Mouse (Mus musculus) myocyte (in vitro differentiated cells): Measurements from ENCODE around the gene Fam241b. TPM values are rescaled to one million over a fixed set of nuclear protein-coding genes. Genes with fewer than 3 reads are reported as not detected.

Experiments
- H3K27me3 ChIP-seq: one replicate; pipeline ENCODE4 v1.6.1; 2011; ENCODE audit not compliant: control insufficient read depth, insufficient read depth, insufficient read length
- H3K36me3 ChIP-seq: one replicate; pipeline ENCODE4 v1.6.1; 2011; ENCODE audit not compliant: control insufficient read depth, insufficient read depth
- H3K4me2 ChIP-seq: one replicate; pipeline ENCODE4 v1.6.1; 2011; ENCODE audit warnings: low read depth, control low read depth
- H3K4me3 ChIP-seq: one replicate; pipeline ENCODE4 v1.5.1; 2011; ENCODE audit warnings: mild to moderate bottlenecking, control low read depth, moderate library complexity
- H3K79me2 ChIP-seq: one replicate; pipeline ENCODE4 v1.6.1; 2011; ENCODE audit not compliant: control insufficient read depth, insufficient read depth
- H3ac ChIP-seq: one replicate; pipeline ENCODE4 v1.6.1; 2011; ENCODE audit not compliant: control insufficient read depth, insufficient read length
- CEBPB ChIP-seq: IDR thresholded peaks from 2 replicates; pipeline ENCODE4 v1.6.1; 2011; ENCODE audit warnings: mild to moderate bottlenecking, moderate library complexity; ENCODE audit not compliant: poor library complexity, insufficient read depth, severe bottlenecking
- E2F4 ChIP-seq: IDR thresholded peaks from one replicate; pipeline ENCODE4 v1.6.1; 2011; ENCODE audit warnings: mild to moderate bottlenecking, control low read depth, moderate library complexity; ENCODE audit not compliant: insufficient read depth
- MAX ChIP-seq: IDR thresholded peaks from one replicate; pipeline ENCODE4 v1.6.1; 2011; ENCODE audit warnings: low read depth, mild to moderate bottlenecking, control low read depth
- MYOD1 ChIP-seq, 3 experiments: IDR thresholded peaks; one replicate each; pipeline ENCODE4 v1.6.1; 2011; ENCODE audit warnings: control low read depth in 2 of 3, low read depth in 2 of 3, mild to moderate bottlenecking in 2 of 3, moderate library complexity in 1 of 3; ENCODE audit not compliant: insufficient read length in 2 of 3, control insufficient read depth in 1 of 3
- MYOG ChIP-seq, 3 experiments: IDR thresholded peaks; one replicate each; pipeline ENCODE4 v1.6.1; 2011; ENCODE audit warnings: control low read depth in 2 of 3, low read depth in 2 of 3, mild to moderate bottlenecking in 2 of 3; ENCODE audit not compliant: insufficient read length in 2 of 3, control insufficient read depth in 1 of 3, insufficient read depth in 1 of 3
- POLR2A ChIP-seq: IDR thresholded peaks from one replicate; pipeline ENCODE4 v1.6.1; 2011; ENCODE audit warnings: low read depth, mild to moderate bottlenecking, control low read depth, moderate library complexity; ENCODE audit not compliant: insufficient read length
- POLR2AphosphoS2 ChIP-seq: IDR thresholded peaks from one replicate; pipeline ENCODE4 v1.6.1; 2011; ENCODE audit warnings: low read depth, control low read depth; ENCODE audit not compliant: insufficient read length
- REST ChIP-seq: IDR thresholded peaks from one replicate; pipeline ENCODE4 v1.6.1; 2011; ENCODE audit warnings: mild to moderate bottlenecking, control low read depth, moderate library complexity; ENCODE audit not compliant: insufficient read depth, insufficient read length
- SRF ChIP-seq: IDR thresholded peaks from one replicate; pipeline ENCODE4 v1.6.1; 2011; ENCODE audit warnings: low read depth; ENCODE audit not compliant: control insufficient read depth, insufficient read length
- TCF12 ChIP-seq: IDR thresholded peaks from one replicate; pipeline ENCODE4 v1.6.1; 2011; ENCODE audit warnings: mild to moderate bottlenecking, control low read depth; ENCODE audit not compliant: poor library complexity, insufficient read depth, severe bottlenecking
- TCF3 ChIP-seq: IDR thresholded peaks from one replicate; pipeline ENCODE4 v1.6.1; 2011; ENCODE audit warnings: low read depth, control low read depth; ENCODE audit not compliant: insufficient read length
- USF1 ChIP-seq: IDR thresholded peaks from one replicate; pipeline ENCODE4 v1.6.1; 2011; ENCODE audit warnings: low read depth, mild to moderate bottlenecking, control low read depth, moderate library complexity
- polyA plus RNA-seq: library from polyadenylated mRNA; unstranded; fragments of >200 nt; fragmentation: generic; extraction: Trizol; gene quantifications from one replicate; pipeline ENCODE4 v1.2.1, GENCODE M21; 2012; ENCODE audit warnings: missing spikeins

Fam241b gene
- polyA plus RNA-seq = 3.3 TPM

DNA sequence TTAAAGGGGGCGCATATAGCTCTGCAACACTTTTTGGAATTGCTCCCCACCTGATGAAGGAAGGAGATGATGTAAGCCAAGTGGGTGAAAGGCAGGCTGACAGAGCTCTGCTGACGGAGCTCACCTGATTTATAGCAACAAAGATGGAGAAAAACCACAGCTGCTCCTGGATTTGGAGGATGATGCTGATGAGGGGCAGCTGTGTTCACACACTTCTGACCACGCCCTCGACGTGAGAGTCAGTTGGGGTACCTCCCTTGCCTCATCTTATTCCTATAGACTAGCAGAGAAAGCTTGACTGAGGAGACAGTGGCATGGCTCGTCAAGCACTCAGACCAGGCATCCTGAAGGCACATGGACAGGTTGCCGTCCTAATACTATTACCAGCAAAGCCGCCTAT is at the start of gene Fam241b:
TSS of gene Fam241b (minus strand) at position 101 of the 400 bp plus-strand sequence.
- H3K27me3 ChIP-seq = peaks cover 23% of the 10 kb centered on the region

DNA sequence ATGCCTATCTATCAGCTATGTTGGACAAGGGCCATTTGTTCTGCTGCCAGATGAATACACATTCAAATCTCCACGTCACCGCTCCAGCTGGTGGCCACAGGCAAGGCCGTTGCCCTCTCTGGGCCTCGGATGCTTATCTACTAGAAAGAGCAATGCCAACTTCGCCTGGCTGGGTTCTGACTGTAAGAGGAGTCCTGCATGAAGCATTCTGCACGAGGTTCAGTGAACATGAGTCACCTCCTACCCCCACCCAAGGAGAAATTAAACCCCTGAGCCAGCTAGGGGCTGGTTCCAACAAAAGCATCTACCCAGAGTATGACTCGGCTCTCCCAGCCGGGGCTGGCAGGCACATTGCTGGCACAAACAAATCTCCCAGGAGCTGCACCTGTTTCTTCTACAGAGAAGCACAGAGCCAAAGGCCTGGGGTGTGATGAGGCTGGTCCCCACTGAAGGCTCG is 49.0 kb upstream of the Fam241b start:
- Histone ChIP-seq H3ac (no peak overlapping the region), H3K4me3 (no peak overlapping the region), H3K27me3 (no peaks in the 10 kb centered on the region), H3K79me2 (no peaks in the 10 kb centered on the region), H3K36me3 (no peaks in the 10 kb centered on the region), H3K4me2 (peak overlapping the region; percentile 56)
- TF ChIP-seq CEBPB = no peak
- no peak for TF ChIP-seq USF1
- TF ChIP-seq SRF = no peak
- peak; percentile 25 for TF ChIP-seq MAX
- TF ChIP-seq POLR2A = no peak
- TF ChIP-seq MYOD1 (IDR thresholded peaks at IDR 0.05; ENCODE audit: control insufficient read depth in 1 of 3, insufficient read length in 2 of 3, low read depth in 2 of 3) = peak in 2 of 3 experiments; percentile 69 to 75
- no peak for TF ChIP-seq E2F4
- peak in 2 of 3 experiments; percentile 38 to 76 for TF ChIP-seq MYOG (IDR thresholded peaks at IDR 0.05; ENCODE audit: control insufficient read depth in 1 of 3, insufficient read depth in 1 of 3, insufficient read length in 2 of 3, low read depth in 2 of 3)
- TF ChIP-seq TCF12 = peak; percentile 63
- no peak for TF ChIP-seq POLR2AphosphoS2

More for the DNA sequence above, at the start of gene Fam241b:
- H3K4me2 ChIP-seq = no peak within 1 kb of the TSS
- TF ChIP-seq TCF12 (no peak), E2F4 (no peak), TCF3 (no peak), REST (no peak), POLR2AphosphoS2 (no peak), CEBPB (no peak), MAX (no peak), USF1 (no peak), SRF (no peak), MYOG (IDR thresholded peaks at IDR 0.05; ENCODE audit: control insufficient read depth in 1 of 3, insufficient read depth in 1 of 3, insufficient read length in 2 of 3, low read depth in 2 of 3) (no peak), POLR2A (no peak)
- no peak within 1 kb of the TSS for H3ac ChIP-seq
- H3K79me2 ChIP-seq = no peaks in the 10 kb centered on the region
- H3K36me3 ChIP-seq = no peaks in the 10 kb centered on the region
- no peak within 1 kb of the TSS for H3K4me3 ChIP-seq

DNA sequence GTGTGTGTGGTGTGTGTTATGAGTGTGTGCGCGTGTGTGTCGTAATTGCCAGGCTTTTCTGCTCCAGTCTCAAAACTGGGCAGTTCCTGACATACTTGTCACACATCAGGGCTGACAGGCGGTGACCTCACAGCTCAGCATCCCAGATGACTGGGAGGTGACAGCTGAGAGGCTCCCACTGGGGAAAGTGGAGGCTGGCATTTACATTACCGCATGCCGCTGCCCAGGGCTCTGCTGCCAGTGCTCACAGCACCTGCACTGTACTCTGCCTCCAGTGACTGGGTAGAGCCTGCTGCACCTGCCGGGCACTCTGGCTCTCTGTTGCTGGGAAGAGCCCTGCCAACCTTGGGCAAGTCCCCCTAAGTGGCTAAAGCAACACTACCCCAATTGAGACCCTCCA is 47.1 kb upstream of the Fam241b start:
- H3K36me3 ChIP-seq = no peaks in the 10 kb centered on the region
- H3ac ChIP-seq = no peak overlapping the region
- TF ChIP-seq TCF3 = no peak
- TF ChIP-seq MYOD1 (IDR thresholded peaks at IDR 0.05; ENCODE audit: control insufficient read depth in 1 of 3, insufficient read length in 2 of 3, low read depth in 2 of 3) = peak in 1 of 3 experiments; percentile 25
- TF ChIP-seq MYOG (IDR thresholded peaks at IDR 0.05; ENCODE audit: control insufficient read depth in 1 of 3, insufficient read depth in 1 of 3, insufficient read length in 2 of 3, low read depth in 2 of 3) = peak in 1 of 3 experiments; percentile 51
- H3K4me3 ChIP-seq = no peak overlapping the region
- H3K27me3 ChIP-seq = no peaks in the 10 kb centered on the region
- H3K79me2 ChIP-seq = no peaks in the 10 kb centered on the region
- no peak overlapping the region for H3K4me2 ChIP-seq

DNA sequence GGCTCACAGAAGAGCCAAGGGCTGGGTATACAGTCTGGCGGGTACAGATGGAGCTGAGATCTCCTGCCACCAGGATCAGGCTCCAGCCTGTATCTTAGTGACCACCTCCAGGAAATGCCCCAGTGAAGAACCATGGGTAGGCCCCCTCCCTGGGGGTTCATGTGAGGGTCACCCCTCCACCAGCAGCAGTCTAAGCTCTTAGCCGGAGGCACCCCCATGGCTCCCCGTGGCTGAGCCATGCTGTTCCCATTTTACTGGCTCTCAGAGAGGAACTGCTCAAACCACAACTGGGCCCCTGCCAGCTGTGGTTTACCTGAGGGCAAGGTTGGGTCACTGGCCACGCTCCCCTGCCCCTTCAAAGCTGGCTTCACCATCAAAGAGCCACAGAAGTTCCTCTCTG is 46.2 kb upstream of the Fam241b start:
- Histone ChIP-seq H3K27me3 (no peaks in the 10 kb centered on the region), H3ac (no peak overlapping the region), H3K79me2 (no peaks in the 10 kb centered on the region), H3K36me3 (no peaks in the 10 kb centered on the region), H3K4me2 (no peak overlapping the region), H3K4me3 (no peak overlapping the region)
- TF ChIP-seq CEBPB (no peak), USF1 (no peak), MYOD1 (IDR thresholded peaks at IDR 0.05; ENCODE audit: control insufficient read depth in 1 of 3, insufficient read length in 2 of 3, low read depth in 2 of 3) (no peak), SRF (no peak), MAX (no peak), TCF12 (no peak), TCF3 (no peak), POLR2AphosphoS2 (no peak), MYOG (IDR thresholded peaks at IDR 0.05; ENCODE audit: control insufficient read depth in 1 of 3, insufficient read depth in 1 of 3, insufficient read length in 2 of 3, low read depth in 2 of 3) (no peak)

DNA sequence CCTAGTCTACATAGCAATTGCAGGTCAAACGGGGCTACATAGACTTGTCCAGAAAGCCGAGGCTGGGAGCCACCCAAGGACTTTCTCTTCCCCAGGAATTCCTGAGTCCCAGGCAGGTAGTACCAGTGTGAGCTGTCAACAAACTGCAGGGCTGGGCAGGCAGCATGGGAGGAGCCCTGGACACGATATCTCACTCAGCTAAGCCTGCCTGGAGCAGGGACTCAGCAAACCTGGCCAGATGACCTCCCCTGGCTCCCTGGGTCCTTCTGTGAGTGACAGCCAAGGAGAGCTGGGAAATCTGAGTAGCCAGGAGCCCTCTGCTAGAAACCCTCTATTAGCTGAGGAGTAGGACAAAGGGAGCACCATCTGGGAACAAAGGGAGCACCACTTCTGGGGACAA is 45.6 kb upstream of the Fam241b start:
- no peak for TF ChIP-seq REST
- TF ChIP-seq CEBPB = no peak
- TF ChIP-seq TCF12 = no peak
- no peak for TF ChIP-seq MAX
- TF ChIP-seq POLR2AphosphoS2 = no peak
- no peak for TF ChIP-seq POLR2A
- TF ChIP-seq TCF3 = no peak
- TF ChIP-seq E2F4 = no peak
- no peak for TF ChIP-seq USF1
- TF ChIP-seq MYOG (IDR thresholded peaks at IDR 0.05; ENCODE audit: control insufficient read depth in 1 of 3, insufficient read depth in 1 of 3, insufficient read length in 2 of 3, low read depth in 2 of 3) = no peak
- TF ChIP-seq SRF = no peak
- TF ChIP-seq MYOD1 (IDR thresholded peaks at IDR 0.05; ENCODE audit: control insufficient read depth in 1 of 3, insufficient read length in 2 of 3, low read depth in 2 of 3) = no peak
- H3K36me3 ChIP-seq = no peaks in the 10 kb centered on the region
- no peaks in the 10 kb centered on the region for H3K27me3 ChIP-seq
- H3K4me3 ChIP-seq = no peak overlapping the region
- H3ac ChIP-seq = no peak overlapping the region
- no peak overlapping the region for H3K4me2 ChIP-seq
- no peaks in the 10 kb centered on the region for H3K79me2 ChIP-seq
